Mouse (Mus musculus): ENCODE measurements at regions not wholly inside any gene's neighbourhood (a gene's known extent, or its start where the extent isn't known, plus 50 kb on each side); places are given as distances from the start of the nearest gene placed in this dataset.

DNA sequence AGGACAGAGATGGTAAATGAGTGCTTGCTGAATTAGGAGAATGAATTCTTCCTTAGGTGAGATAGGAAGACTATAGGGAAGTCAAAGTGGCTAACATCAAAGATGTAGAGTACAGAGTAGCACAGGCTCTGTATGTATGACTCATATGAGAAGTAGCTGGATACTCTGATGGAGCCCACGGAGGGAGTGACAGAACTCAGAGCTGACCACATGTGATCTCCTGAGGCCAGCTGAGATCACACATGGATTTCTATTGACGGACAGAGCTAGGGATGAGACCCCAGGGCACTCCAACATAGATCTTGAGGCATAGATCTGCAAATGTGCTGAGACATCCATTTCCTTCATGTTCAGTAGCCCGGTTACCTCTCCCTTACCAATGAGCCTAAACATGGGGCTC, 66.0 kb downstream of the Cops8 start:
- no peak for DNase-seq (ENCODE audit: low spot score in 2 of 2)
- intact Hi-C loops (cut with DNase I): no loop called here

- DNase-seq (ENCODE audit: low spot score in 2 of 2): no peak
These were observed 66.5 kb downstream of the Cops8 start for GRCm38 (mm10) chr1:90669237-90669636.

DNA sequence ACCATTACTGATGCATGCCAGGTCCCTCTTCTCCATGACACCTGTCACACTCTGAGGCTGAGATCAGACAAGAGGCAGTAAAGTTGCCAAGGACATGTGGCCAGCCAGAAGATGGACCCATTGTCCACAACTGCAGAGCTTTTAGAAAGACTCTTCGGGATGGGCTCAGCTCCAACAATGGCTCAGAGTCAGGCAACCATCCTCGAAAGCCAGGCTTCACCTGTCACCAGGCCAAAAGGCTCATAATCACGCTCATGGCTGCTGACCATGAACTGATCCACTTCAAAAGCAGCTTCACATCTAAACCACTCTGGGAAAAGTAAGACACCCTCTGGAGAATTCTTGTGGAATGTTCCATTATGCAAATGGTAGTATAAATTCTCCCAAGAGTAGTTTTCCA, 67.6 kb downstream of the Cops8 start:
- no peak for DNase-seq (ENCODE audit: low spot score in 2 of 2)
- intact Hi-C loops (cut with DNase I): no loop called here

More at GRCm38 (mm10) chr1:90669237-90669636, 66.5 kb downstream of the Cops8 start:
- intact Hi-C loops (cut with DNase I): no loop called here

- no peak for DNase-seq (ENCODE audit: low spot score in 2 of 2)
- intact Hi-C loops (cut with DNase I): no loop called here
These were observed 71.0 kb downstream of the Cops8 start for GRCm38 (mm10) chr1:90673751-90674150.

GRCm38 (mm10) chr1:90676192-90677006, 73.6 kb downstream of the Cops8 start:
- intact Hi-C loops (cut with DNase I): no loop called here
- DNase-seq (ENCODE audit: low spot score in 2 of 2): peak in 1 of 2 experiments; percentile 44

GRCm38 (mm10) chr1:90677188-90677587, 74.4 kb downstream of the Cops8 start:
- no peak for DNase-seq (ENCODE audit: low spot score in 2 of 2)
- intact Hi-C loops (cut with DNase I): no loop called here

GRCm38 (mm10) chr1:90677651-90678201, 74.9 kb downstream of the Cops8 start:
- no peak for DNase-seq (ENCODE audit: low spot score in 2 of 2)
- intact Hi-C loops (cut with DNase I): no loop called here

DNA sequence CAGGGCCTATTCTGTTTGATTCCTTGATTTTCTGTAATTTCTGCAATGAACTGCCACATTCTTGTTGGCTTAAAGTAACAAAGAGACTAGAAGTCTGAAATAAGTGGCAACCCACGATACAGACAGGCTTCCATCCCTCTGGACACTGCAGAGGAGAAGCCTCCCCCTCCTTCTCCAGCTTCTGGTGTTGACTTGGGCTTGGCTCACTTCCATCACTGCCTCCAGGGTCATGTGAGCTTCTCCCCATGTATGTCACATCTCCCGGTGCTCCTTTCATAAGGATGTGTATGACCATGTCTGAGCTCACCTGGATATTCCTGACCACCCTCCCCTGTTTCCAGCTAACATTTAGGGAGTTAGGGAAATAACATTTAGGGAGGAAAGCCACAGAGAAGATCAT, 75.6 kb downstream of the Cops8 start:
- intact Hi-C loops (cut with DNase I): no loop called here
- DNase-seq (ENCODE audit: low spot score in 2 of 2): no peak

DNA sequence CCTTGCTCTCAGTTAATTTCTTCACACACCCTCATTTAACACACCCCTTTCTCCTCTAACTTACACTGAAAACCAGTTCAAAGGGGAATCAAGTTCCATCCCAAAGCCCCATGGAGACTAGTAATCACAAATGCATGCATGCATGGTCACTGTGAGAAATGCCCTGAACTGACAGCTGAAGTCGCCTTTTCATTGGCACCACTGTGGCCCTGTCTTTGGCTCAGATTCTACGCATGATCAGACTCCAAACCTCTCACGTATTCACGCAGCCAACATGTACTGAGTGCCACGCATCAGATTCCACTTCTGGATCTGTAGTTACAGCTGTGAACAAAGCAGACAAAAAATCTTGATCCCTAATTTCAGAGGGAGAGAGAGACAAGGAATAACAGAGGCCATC, 85.3 kb downstream of the Cops8 start:
- no peak for DNase-seq (ENCODE audit: low spot score in 2 of 2)
- intact Hi-C loops (cut with DNase I): no loop called here

DNA sequence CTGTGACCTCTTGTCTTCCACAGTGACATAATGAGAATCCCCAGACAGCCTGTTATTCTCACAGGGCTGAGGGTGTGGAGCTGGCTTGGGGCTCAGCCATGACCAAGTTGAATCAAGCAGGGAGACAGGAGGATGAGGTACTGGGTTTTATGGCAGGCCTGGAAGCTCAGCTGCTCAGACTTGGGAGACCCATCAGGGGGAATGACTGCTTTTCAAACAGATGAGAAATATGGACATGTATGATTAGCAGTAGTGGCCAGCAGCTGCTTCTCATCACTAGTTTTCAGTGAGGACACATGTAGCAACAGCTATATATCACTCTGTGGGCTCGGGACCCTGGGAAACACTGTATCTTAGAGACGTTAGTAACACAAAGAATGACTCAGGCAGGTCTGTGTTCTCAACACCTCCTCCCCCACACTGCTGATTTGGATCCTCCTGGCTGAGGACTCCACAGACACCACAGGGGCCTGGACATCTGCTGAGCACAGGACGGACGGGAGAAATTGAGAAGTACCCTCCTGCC, 87.9 kb downstream of the Cops8 start:
- intact Hi-C loops (cut with DNase I): no loop called here

GRCm38 (mm10) chr1:90691157-90691594, 88.4 kb downstream of the Cops8 start:
- peak; percentile 24 to 52 for DNase-seq (ENCODE audit: low spot score in 2 of 2)
- intact Hi-C loops (cut with DNase I): no loop called here

More for the DNA sequence above, 87.9 kb downstream of the Cops8 start:
- peak; percentile 51 to 86 for DNase-seq (ENCODE audit: low spot score in 2 of 2)

DNA sequence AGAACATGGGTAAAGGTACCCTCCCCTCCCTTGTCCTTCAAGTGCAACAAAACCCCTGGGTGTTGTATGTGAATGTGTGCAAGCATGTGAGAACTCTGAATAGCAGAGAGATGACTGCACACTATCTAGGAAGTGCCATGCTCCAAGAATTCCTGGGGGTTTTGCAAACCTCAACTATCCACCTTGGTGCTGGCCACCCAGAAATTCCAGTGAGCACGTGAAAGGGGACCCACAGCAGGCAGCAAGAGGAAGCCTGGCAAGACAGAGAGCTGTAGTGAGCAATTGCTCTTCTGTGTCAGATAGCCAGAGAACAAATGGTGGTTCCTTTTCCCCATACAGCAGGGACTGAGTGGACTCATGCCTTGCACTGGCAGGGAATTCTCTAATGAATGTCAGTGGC, 90.1 kb downstream of the Cops8 start:
- no peak for DNase-seq (ENCODE audit: low spot score in 2 of 2)
- intact Hi-C loops (cut with DNase I): no loop called here

DNA sequence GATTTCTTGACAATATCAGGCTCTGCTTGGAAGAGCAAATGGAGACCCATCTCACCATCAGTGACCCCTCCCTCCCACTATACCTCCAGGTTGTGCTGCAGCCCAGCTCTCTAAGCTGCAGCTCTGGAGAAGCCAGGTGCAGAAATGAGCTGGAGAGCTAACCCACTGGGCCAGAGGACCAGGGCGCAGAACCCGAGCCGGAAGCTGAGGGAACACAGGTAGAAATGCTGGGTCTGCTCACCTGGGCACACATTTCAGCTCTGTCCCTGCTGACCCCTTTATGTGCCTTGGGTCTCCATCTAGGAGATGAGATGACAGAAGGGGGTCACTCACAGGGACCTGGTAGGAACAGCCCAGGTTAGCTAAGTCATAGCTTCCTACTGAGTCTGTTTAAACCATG, 92.0 kb downstream of the Cops8 start:
- intact Hi-C loops (cut with DNase I): no loop called here
- no peak for DNase-seq (ENCODE audit: low spot score in 2 of 2)

- intact Hi-C loops (cut with DNase I): no loop called here
These were observed 92.5 kb downstream of the Cops8 start for GRCm38 (mm10) chr1:90695166-90695749.

GRCm38 (mm10) chr1:90696000-90696399, 93.2 kb downstream of the Cops8 start:
- no peak for DNase-seq (ENCODE audit: low spot score in 2 of 2)
- intact Hi-C loops (cut with DNase I): no loop called here

More at GRCm38 (mm10) chr1:90695166-90695749, 92.5 kb downstream of the Cops8 start:
- no peak for DNase-seq (ENCODE audit: low spot score in 2 of 2)

DNA sequence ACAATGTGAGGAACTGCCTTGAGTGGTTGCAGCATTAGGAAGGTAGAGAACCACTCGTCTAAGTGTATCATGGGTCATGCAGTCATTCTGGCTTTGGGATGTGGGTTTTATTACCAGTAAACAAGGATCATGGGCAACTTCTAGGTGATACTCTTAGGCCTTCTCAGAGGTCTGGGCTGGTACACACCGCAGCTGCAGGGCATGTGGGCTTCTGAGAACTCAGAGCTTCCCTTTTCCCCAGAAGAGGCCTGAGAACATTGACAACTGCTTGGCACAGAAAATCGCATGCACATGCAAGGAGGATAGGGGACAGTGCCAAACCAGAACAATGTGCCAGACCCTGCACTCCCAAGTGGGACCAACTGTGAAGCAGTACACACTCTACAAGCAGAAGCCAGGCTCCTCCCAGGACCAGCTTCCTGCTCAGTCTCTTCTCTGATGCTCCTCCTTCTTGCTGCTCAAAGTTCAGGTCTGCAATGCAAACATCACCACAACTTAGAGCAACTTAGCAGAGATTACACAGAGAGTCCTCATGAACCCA, 94.3 kb downstream of the Cops8 start:
- no peak for DNase-seq (ENCODE audit: low spot score in 2 of 2)

GRCm38 (mm10) chr1:90698618-90699017, 95.8 kb downstream of the Cops8 start:
- intact Hi-C loops (cut with DNase I): no loop called here
- DNase-seq (ENCODE audit: low spot score in 2 of 2): no peak

More for the DNA sequence above, 94.3 kb downstream of the Cops8 start:
- intact Hi-C loops (cut with DNase I): no loop called here

GRCm38 (mm10) chr1:90701756-90702155, 99.0 kb downstream of the Cops8 start:
- peak in 1 of 2 experiments; percentile 24 for DNase-seq (ENCODE audit: low spot score in 2 of 2)
- intact Hi-C loops (cut with DNase I): no loop called here

DNA sequence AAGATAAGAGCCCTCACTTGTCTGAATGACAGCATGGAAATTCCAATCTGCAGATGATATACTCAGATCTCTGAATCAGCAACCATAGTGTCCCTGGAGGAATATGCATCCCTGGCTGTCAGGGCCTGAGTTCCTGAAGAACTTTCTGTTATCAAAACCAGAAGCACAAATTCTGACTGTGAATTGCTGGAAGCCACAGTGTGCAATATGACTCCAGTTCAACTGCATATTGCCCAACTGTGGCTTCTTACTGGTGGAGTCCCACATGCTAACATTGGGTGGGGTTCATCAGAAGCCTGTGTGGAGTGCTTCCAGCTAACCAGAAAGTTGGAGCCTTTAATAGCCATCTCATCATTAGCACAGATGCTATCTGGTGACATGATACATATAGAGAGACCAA, 103.6 kb downstream of the Cops8 start:
- intact Hi-C loops (cut with DNase I): no loop called here
- DNase-seq (ENCODE audit: low spot score in 2 of 2): no peak

DNA sequence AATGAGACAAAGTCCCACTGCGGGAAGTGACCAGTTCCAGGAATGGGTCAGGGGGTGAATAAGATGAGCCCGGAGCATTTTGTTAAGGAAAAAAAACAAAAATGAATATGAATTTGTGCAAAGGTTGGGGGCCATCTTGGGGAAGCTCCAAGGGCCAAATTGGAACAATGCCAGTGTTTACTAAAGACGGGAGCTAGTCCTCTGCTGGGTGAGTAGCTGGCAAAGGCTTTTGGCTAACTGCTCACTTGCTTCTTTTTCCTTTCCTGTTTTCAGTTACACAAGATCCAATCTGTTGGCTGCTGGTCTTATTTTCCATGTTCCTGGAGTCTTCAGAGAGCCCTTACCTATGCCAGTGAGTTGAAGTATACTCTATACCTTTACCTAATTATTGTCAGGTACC, 107.0 kb downstream of the Cops8 start:
- DNase-seq (ENCODE audit: low spot score in 2 of 2): no peak
- intact Hi-C loops (cut with DNase I): no loop called here
